Mouse (Mus musculus) liver, embryonic 11.5 days (tissue): ENCODE measurements around the gene Cacna1f. TPM values are rescaled to one million over a fixed set of nuclear protein-coding genes. Genes with fewer than 3 reads are reported as not detected.

ENCODE experiments used
- ATAC-seq: fragments of 200-750 bp; cut with Nextera tagmentation; replicated peaks from 2 replicates; pipeline ENCODE4 v1.8.0; 2017; ENCODE audit warnings: moderate number of reproducible peaks, mild to moderate bottlenecking, moderate TSS enrichment, moderate library complexity; ENCODE audit not compliant: low FRiP score
- DNase-seq: peaks from one replicate; pipeline ENCODE4 v3.0.0-alpha.2; 2017; ENCODE audit warnings: low spot score
- H3K27ac ChIP-seq: fragments of 300-500 bp; sonication (generic); 2 replicates; pipeline ENCODE4 v1.5.1; 2014; ENCODE audit warnings: mild to moderate bottlenecking, low read depth, low read length, control low read depth
- H3K27me3 ChIP-seq: fragments of 300-500 bp; sonication (generic); replicated peaks from 2 replicates; pipeline ENCODE4 v1.6.1; 2014; ENCODE audit warnings: low read length, mixed read lengths; ENCODE audit not compliant: control insufficient read depth, insufficient read depth
- H3K36me3 ChIP-seq: fragments of 300-500 bp; sonication (generic); 2 replicates; pipeline ENCODE4 v1.6.1; 2014; ENCODE audit warnings: mild to moderate bottlenecking, low read length, moderate library complexity, mixed read lengths; ENCODE audit not compliant: control insufficient read depth, insufficient read depth
- H3K4me1 ChIP-seq: fragments of 300-500 bp; sonication (generic); replicated peaks from 2 replicates; pipeline ENCODE4 v1.6.1; 2014; ENCODE audit warnings: low read length, mixed read lengths; ENCODE audit not compliant: control insufficient read depth, insufficient read depth
- H3K4me2 ChIP-seq: fragments of 300-500 bp; sonication (generic); 2 replicates; pipeline ENCODE4 v1.6.1; 2014; ENCODE audit warnings: mild to moderate bottlenecking, control low read depth, moderate library complexity
- H3K4me3 ChIP-seq: fragments of 300-500 bp; sonication (generic); 2 replicates; pipeline ENCODE4 v1.5.1; 2014; ENCODE audit warnings: low read depth, low read length, control low read depth
- H3K9ac ChIP-seq: fragments of 300-500 bp; sonication (generic); 2 replicates; pipeline ENCODE4 v1.6.1; 2014; ENCODE audit warnings: low read depth, low read length, control low read depth
- H3K9me3 ChIP-seq: fragments of 300-500 bp; sonication (generic); 2 replicates; pipeline ENCODE4 v1.6.1; 2016; ENCODE audit warnings: low read length, inconsistent platforms, mixed read lengths; ENCODE audit not compliant: control insufficient read depth
- WGBS: fragments of 180-500 bp; shearing (Covaris S2); extraction: QIAGEN DNeasy Blood & Tissue Kit; methylation state at CpG from one replicate; pipeline ENCODE4 v1.1.7; 2014; 5-methylcytosine and 5-hydroxymethylcytosine counted together
- polyA plus RNA-seq: library from polyadenylated mRNA; unstranded; fragments of >200 nt; fragmentation: Nextera tagmentation; extraction: Ambion mirVana; gene quantifications from 2 replicates; pipeline ENCODE4 v1.2.1, GENCODE M21; 2014

Gene Cacna1f
- polyA plus RNA-seq, 1 experiment from 2014 or later: 0.03 TPM

GRCm38 (mm10) chrX:7640785-7641184, 33.9 kb downstream of the Cacna1f start:
- no peak overlapping the region for H3K4me2 ChIP-seq
- H3K27ac ChIP-seq: no peak overlapping the region
- H3K9me3 ChIP-seq: no peaks in the 10 kb centered on the region
- WGBS: 35% methylated on average over 12 of the region's 12 CpGs
- no peaks in the 10 kb centered on the region for H3K36me3 ChIP-seq
- DNase-seq (no peak), ATAC-seq (no peak)
- no peaks in the 10 kb centered on the region for H3K4me1 ChIP-seq
- H3K4me3 ChIP-seq: no peak overlapping the region
- peaks cover 11% of the 10 kb centered on the region for H3K27me3 ChIP-seq
- no peak overlapping the region for H3K9ac ChIP-seq

GRCm38 (mm10) chrX:7645349-7645748, 38.5 kb downstream of the Cacna1f start:
- DNase-seq: peak; percentile 73
- H3K9me3 ChIP-seq: no peaks in the 10 kb centered on the region
- H3K9ac ChIP-seq: no peak overlapping the region
- H3K4me1 ChIP-seq: no peaks in the 10 kb centered on the region
- WGBS: 11% methylated on average over 5 of the region's 5 CpGs
- no peak overlapping the region for H3K27ac ChIP-seq
- no peaks in the 10 kb centered on the region; the same call in 1 of the 2 replicates for H3K27me3 ChIP-seq
- no peak overlapping the region for H3K4me3 ChIP-seq
- ATAC-seq: no peak
- H3K4me2 ChIP-seq: no peak overlapping the region
- no peaks in the 10 kb centered on the region for H3K36me3 ChIP-seq

- 11% methylated on average over 25 of the region's 25 CpGs for WGBS
- Histone ChIP-seq H3K27me3 (no peaks in the 10 kb centered on the region), H3K9me3 (no peaks in the 10 kb centered on the region), H3K27ac (peak overlapping the region; percentile 75; the same call in 1 of the 2 replicates), H3K4me3 (peak overlapping the region; percentile 53), H3K4me1 (no peaks in the 10 kb centered on the region), H3K9ac (peak overlapping the region; percentile 70), H3K36me3 (no peaks in the 10 kb centered on the region), H3K4me2 (peak overlapping the region; percentile 69)
- peak; percentile 97 for ATAC-seq
- peak; percentile 67 for DNase-seq
Measured at GRCm38 (mm10) chrX:7648671-7649304, 41.9 kb downstream of the Cacna1f start.

GRCm38 (mm10) chrX:7657221-7657639, 50.3 kb downstream of the Cacna1f start, which contains the start of gene Prickle3:
Gene Prickle3, plus strand, starts transcription at chrX:7657260.
- Histone ChIP-seq H3K27me3 (no peaks in the 10 kb centered on the region), H3K36me3 (no peaks in the 10 kb centered on the region), H3K27ac (no peak within 1 kb of the TSS), H3K4me2 (peak within 1 kb of the TSS; percentile 68), H3K4me1 (0 out of 2 replicates have a peak, but pooled peaks cover 3% of the 10 kb centered on the region), H3K9ac (peak within 1 kb of the TSS; percentile 57), H3K4me3 (peak within 1 kb of the TSS; percentile 49), H3K9me3 (no peaks in the 10 kb centered on the region)
- WGBS: 15% methylated on average over 26 of the region's 26 CpGs
- DNase-seq (no peak), ATAC-seq (peak; percentile 70)

- no peak overlapping the region for H3K27ac ChIP-seq
- no peak overlapping the region; the same call in 1 of the 2 replicates for H3K9ac ChIP-seq
- H3K4me3 ChIP-seq: 0 out of 2 replicates have a peak overlapping the region, but pooled peaks have one; percentile 49
- peak overlapping the region; percentile 68 for H3K4me2 ChIP-seq
- no peaks in the 10 kb centered on the region for H3K9me3 ChIP-seq
- H3K36me3 ChIP-seq: no peaks in the 10 kb centered on the region
- ATAC-seq (peak; percentile 43), DNase-seq (no peak)
- no peaks in the 10 kb centered on the region for H3K27me3 ChIP-seq
- 0 out of 2 replicates have a peak, but pooled peaks cover 3% of the 10 kb centered on the region for H3K4me1 ChIP-seq
- WGBS: 19% methylated on average over 15 of the region's 15 CpGs
Measured at GRCm38 (mm10) chrX:7658031-7658784, 51.3 kb downstream of the Cacna1f start.

- Histone ChIP-seq H3K9ac (no peak overlapping the region), H3K4me3 (no peak overlapping the region), H3K27ac (no peak overlapping the region), H3K4me1 (0 out of 2 replicates have a peak, but pooled peaks cover 3% of the 10 kb centered on the region), H3K9me3 (no peaks in the 10 kb centered on the region), H3K27me3 (no peaks in the 10 kb centered on the region), H3K36me3 (no peaks in the 10 kb centered on the region), H3K4me2 (peak overlapping the region; percentile 68)
- ATAC-seq (no peak), DNase-seq (no peak)
- 59% methylated on average over 11 of the region's 11 CpGs for WGBS
Measured at GRCm38 (mm10) chrX:7658785-7659589, 52.1 kb downstream of the Cacna1f start.

- DNase-seq (no peak), ATAC-seq (no peak)
- Histone ChIP-seq H3K4me3 (no peak overlapping the region), H3K36me3 (no peaks in the 10 kb centered on the region), H3K27ac (no peak overlapping the region), H3K27me3 (no peaks in the 10 kb centered on the region), H3K4me1 (0 out of 2 replicates have a peak, but pooled peaks cover 3% of the 10 kb centered on the region), H3K9ac (no peak overlapping the region), H3K9me3 (no peaks in the 10 kb centered on the region), H3K4me2 (no peak overlapping the region)
- 74% methylated on average over 4 of the region's 4 CpGs for WGBS
Measured at GRCm38 (mm10) chrX:7661086-7661485, 54.2 kb downstream of the Cacna1f start.

GRCm38 (mm10) chrX:7662936-7663335, 56.1 kb downstream of the Cacna1f start:
- H3K36me3 ChIP-seq: no peaks in the 10 kb centered on the region
- no peak overlapping the region for H3K4me2 ChIP-seq
- H3K27me3 ChIP-seq: no peaks in the 10 kb centered on the region
- H3K4me3 ChIP-seq: no peak overlapping the region
- DNase-seq: no peak
- H3K4me1 ChIP-seq: 0 out of 2 replicates have a peak, but pooled peaks cover 2% of the 10 kb centered on the region
- 75% methylated on average over 3 of the region's 3 CpGs for WGBS
- ATAC-seq: no peak
- H3K9ac ChIP-seq: no peak overlapping the region
- no peaks in the 10 kb centered on the region for H3K9me3 ChIP-seq
- H3K27ac ChIP-seq: no peak overlapping the region
